ENCODE assay signal across 9 mouse cellular contexts in the genomic region with DNA sequence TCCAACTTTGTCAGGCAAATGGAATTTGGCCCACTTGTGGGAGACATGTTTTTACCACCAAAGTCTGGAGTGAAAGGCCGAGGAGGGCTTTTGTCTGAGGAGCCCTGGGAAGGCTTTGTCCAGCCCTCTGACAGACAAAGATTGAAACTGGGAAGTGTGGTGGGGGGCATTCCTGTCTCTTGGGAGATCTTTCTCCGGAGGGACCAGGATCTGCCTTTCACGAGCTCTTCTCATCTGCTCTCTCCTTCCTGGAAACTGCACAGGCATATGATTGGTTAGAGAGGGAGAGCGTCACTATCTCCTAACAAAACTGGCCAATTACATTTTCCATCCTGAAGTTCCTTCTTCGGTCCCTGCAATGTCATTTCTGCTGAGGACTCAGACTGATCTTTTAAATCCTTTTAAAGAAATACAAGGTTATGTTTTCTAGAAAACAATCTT. TPM values are rescaled to one million over a fixed set of nuclear protein-coding genes. Genes with fewer than 3 reads are reported as not detected.
DNase-seq lines count a peak whose midpoint lies in the region; ATAC-seq lines count a peak whose summit lies in the region.
"Had no signal": no experiment of that assay in that cellular context is flagged by ENCODE, and none has a peak within 500 bp of the region (broad histone marks: within the 10 kb centered on the region; RNA-seq: fewer than 3 reads in every experiment).

No protein-coding gene starts in this region.

- no peaks in the 10 kb centered on the region for H3K27me3 ChIP-seq in liver, embryonic 11.5 days (replicated peaks; ENCODE audit: control insufficient read depth, insufficient read depth, low read length)
- H3K27me3 ChIP-seq in hindbrain, embryonic 13.5 days, result no peaks in the 10 kb centered on the region
- no peaks in the 10 kb centered on the region for H3K27me3 ChIP-seq in neural tube, embryonic 15.5 days (replicated peaks)
- H3K27me3 ChIP-seq: embryonic facial prominence, embryonic 15.5 days had no signal

- no peaks in the 10 kb centered on the region for H3K9me3 ChIP-seq in liver, embryonic 11.5 days (ENCODE audit: control insufficient read depth, low read length)
- H3K9me3 ChIP-seq in hindbrain, embryonic 13.5 days, result no peaks in the 10 kb centered on the region
- H3K9me3 ChIP-seq in neural tube, embryonic 15.5 days (replicated peaks), result no peaks in the 10 kb centered on the region
- H3K9me3 ChIP-seq: embryonic facial prominence, embryonic 15.5 days had no signal

- H3K27ac ChIP-seq in liver, embryonic 11.5 days (ENCODE audit: low read depth, low read length), result no peak overlapping the region
- peak overlapping the region; percentile 83 for H3K27ac ChIP-seq in hindbrain, embryonic 13.5 days
- peak overlapping the region; percentile 74 for H3K27ac ChIP-seq in neural tube, embryonic 15.5 days (replicated peaks)
- H3K27ac ChIP-seq: embryonic facial prominence, embryonic 15.5 days had no signal

- H3K4me3 ChIP-seq in liver, embryonic 11.5 days (ENCODE audit: low read depth, low read length), result no peak overlapping the region
- H3K4me3 ChIP-seq in hindbrain, embryonic 13.5 days, result no peak overlapping the region
- no peak overlapping the region for H3K4me3 ChIP-seq in neural tube, embryonic 15.5 days (replicated peaks)
- H3K4me3 ChIP-seq: embryonic facial prominence, embryonic 15.5 days had no signal

- DNase-seq in liver, embryonic 11.5 days (ENCODE audit: low spot score), result no peak
- no peak for DNase-seq in liver
- DNase-seq in embryo, embryonic 11 days, result peak; percentile 64
- DNase-seq in layer of hippocampus, adult 11-12 months (ENCODE audit: low spot score), result no peak
- DNase-seq in T-cell, adult 2 months (ENCODE audit: low spot score), result no peak
- no peak for DNase-seq in kidney, postnatal 4 days

- ATAC-seq in liver, embryonic 11.5 days (replicated peaks; ENCODE audit: low FRiP score), result 0 out of 2 replicates have a peak, but pooled peaks have one; percentile 49
- peak; percentile 81 for ATAC-seq in hindbrain, embryonic 13.5 days (ENCODE audit: low FRiP score)
- peak; percentile 72 for ATAC-seq in neural tube, embryonic 15.5 days (ENCODE audit: low FRiP score)

- peak overlapping the region; percentile 30 for H3K4me2 ChIP-seq in liver, embryonic 11.5 days
- peak overlapping the region; percentile 47 for H3K4me2 ChIP-seq in hindbrain, embryonic 13.5 days
- peak overlapping the region; percentile 48 for H3K4me2 ChIP-seq in neural tube, embryonic 15.5 days
- H3K4me2 ChIP-seq: embryonic facial prominence, embryonic 15.5 days had no signal

- 54% methylated on average over 5 of the region's 5 CpGs for WGBS in liver, embryonic 11.5 days
- WGBS in hindbrain, embryonic 13.5 days, result 9% methylated on average over 5 of the region's 5 CpGs
- WGBS in neural tube, embryonic 15.5 days, result 8% methylated on average over 5 of the region's 5 CpGs

- no peak overlapping the region for H3K9ac ChIP-seq in liver, embryonic 11.5 days (ENCODE audit: low read depth, low read length)
- H3K9ac ChIP-seq in hindbrain, embryonic 13.5 days, result no peak overlapping the region
- no peak overlapping the region for H3K9ac ChIP-seq in neural tube, embryonic 15.5 days (replicated peaks)
- H3K9ac ChIP-seq: embryonic facial prominence, embryonic 15.5 days had no signal

- H3K36me3 ChIP-seq in liver, embryonic 11.5 days (ENCODE audit: control insufficient read depth, insufficient read depth, low read length), result no peaks in the 10 kb centered on the region
- H3K36me3 ChIP-seq in hindbrain, embryonic 13.5 days, result peaks cover 4% of the 10 kb centered on the region; the same call in 1 of the 2 replicates
- no peaks in the 10 kb centered on the region for H3K36me3 ChIP-seq in neural tube, embryonic 15.5 days
- H3K36me3 ChIP-seq: embryonic facial prominence, embryonic 15.5 days had no signal

- H3K4me1 ChIP-seq in liver, embryonic 11.5 days (replicated peaks; ENCODE audit: control insufficient read depth, insufficient read depth, low read length), result peaks cover 11% of the 10 kb centered on the region
- peaks cover 95% of the 10 kb centered on the region for H3K4me1 ChIP-seq in hindbrain, embryonic 13.5 days (replicated peaks)
- peaks cover 84% of the 10 kb centered on the region for H3K4me1 ChIP-seq in neural tube, embryonic 15.5 days

RNA-seq across cellular contexts. Expression of gene Srgap3, which starts 17.0 kb away (rescaled TPM):
- polyA plus RNA-seq in liver, embryonic 11.5 days (2014; fragmentation: Nextera tagmentation; extraction: Ambion mirVana), result 2.3 and 3.5 TPM in 2 replicates
- 37.5 and 42.3 TPM in 2 replicates for polyA plus RNA-seq in hindbrain, embryonic 13.5 days (2015; fragmentation: Nextera tagmentation; extraction: Ambion mirVana)
- polyA plus RNA-seq in neural tube, embryonic 15.5 days (2015; fragmentation: Nextera tagmentation; extraction: Ambion mirVana), result 24.1 and 26.3 TPM in 2 replicates
